Mouse (Mus musculus): ENCODE measurements around the gene Tgtp1. TPM values are rescaled to one million over a fixed set of nuclear protein-coding genes. Genes with fewer than 3 reads are reported as not detected.
"Not testable (repeated sequence)": the region's sequence is repeated elsewhere in the genome, so short reads cannot be mapped to it uniquely, and the experiment has no call there.

Gene Tgtp1
- 0.51 and 0.58 TPM in 2 replicates for polyA plus RNA-seq (2012; rRNA removed)

- not testable (repeated sequence) for H3K36me3 ChIP-seq (ENCODE audit: control insufficient read depth, insufficient read depth, low read length); H3K27ac ChIP-seq (ENCODE audit: control insufficient read depth, insufficient read depth, low read depth, low read length); H3K4me3 ChIP-seq (ENCODE audit: control insufficient read depth, low read depth, low read length); H3K4me1 ChIP-seq (ENCODE audit: control insufficient read depth, insufficient read depth, low read length); H3K27me3 ChIP-seq (ENCODE audit: control insufficient read depth, insufficient read depth, low read length)
Observed at GRCm38 (mm10) chr11:48994018-48994417, at the start of gene Tgtp1. Gene Tgtp1, minus strand, starts transcription at chr11:48994172.

GRCm38 (mm10) chr11:49012074-49012473, 18.1 kb upstream of the Tgtp1 start:
- not testable (repeated sequence) for H3K27ac ChIP-seq (ENCODE audit: control insufficient read depth, insufficient read depth, low read depth, low read length); H3K36me3 ChIP-seq (ENCODE audit: control insufficient read depth, insufficient read depth, low read length); H3K4me3 ChIP-seq (ENCODE audit: control insufficient read depth, low read depth, low read length); H3K4me1 ChIP-seq (ENCODE audit: control insufficient read depth, insufficient read depth, low read length); H3K27me3 ChIP-seq (ENCODE audit: control insufficient read depth, insufficient read depth, low read length)

- not testable (repeated sequence) for H3K4me3 ChIP-seq (ENCODE audit: control insufficient read depth, low read depth, low read length); H3K27me3 ChIP-seq (ENCODE audit: control insufficient read depth, insufficient read depth, low read length); H3K27ac ChIP-seq (ENCODE audit: control insufficient read depth, insufficient read depth, low read depth, low read length); H3K36me3 ChIP-seq (ENCODE audit: control insufficient read depth, insufficient read depth, low read length); H3K4me1 ChIP-seq (ENCODE audit: control insufficient read depth, insufficient read depth, low read length)
Observed at GRCm38 (mm10) chr11:49006785-49007184, 12.8 kb upstream of the Tgtp1 start.

- H3K4me1 ChIP-seq (ENCODE audit: control insufficient read depth, insufficient read depth, low read length); H3K36me3 ChIP-seq (ENCODE audit: control insufficient read depth, insufficient read depth, low read length); H3K27me3 ChIP-seq (ENCODE audit: control insufficient read depth, insufficient read depth, low read length); H3K27ac ChIP-seq (ENCODE audit: control insufficient read depth, insufficient read depth, low read depth, low read length); H3K4me3 ChIP-seq (ENCODE audit: control insufficient read depth, low read depth, low read length): not testable (repeated sequence)
Observed at GRCm38 (mm10) chr11:49006317-49006716, 12.3 kb upstream of the Tgtp1 start.

GRCm38 (mm10) chr11:49000411-49000810, 6.4 kb upstream of the Tgtp1 start:
- not testable (repeated sequence) for H3K36me3 ChIP-seq (ENCODE audit: control insufficient read depth, insufficient read depth, low read length); H3K27me3 ChIP-seq (ENCODE audit: control insufficient read depth, insufficient read depth, low read length); H3K27ac ChIP-seq (ENCODE audit: control insufficient read depth, insufficient read depth, low read depth, low read length); H3K4me3 ChIP-seq (ENCODE audit: control insufficient read depth, low read depth, low read length); H3K4me1 ChIP-seq (ENCODE audit: control insufficient read depth, insufficient read depth, low read length)

- H3K27ac ChIP-seq (ENCODE audit: control insufficient read depth, insufficient read depth, low read depth, low read length); H3K36me3 ChIP-seq (ENCODE audit: control insufficient read depth, insufficient read depth, low read length); H3K4me1 ChIP-seq (ENCODE audit: control insufficient read depth, insufficient read depth, low read length); H3K4me3 ChIP-seq (ENCODE audit: control insufficient read depth, low read depth, low read length); H3K27me3 ChIP-seq (ENCODE audit: control insufficient read depth, insufficient read depth, low read length): not testable (repeated sequence)
Observed at GRCm38 (mm10) chr11:48993296-48993695, 676 bp downstream of the Tgtp1 start.

- H3K4me1 ChIP-seq (ENCODE audit: control insufficient read depth, insufficient read depth, low read length); H3K27me3 ChIP-seq (ENCODE audit: control insufficient read depth, insufficient read depth, low read length); H3K36me3 ChIP-seq (ENCODE audit: control insufficient read depth, insufficient read depth, low read length); H3K4me3 ChIP-seq (ENCODE audit: control insufficient read depth, low read depth, low read length): not testable (repeated sequence)
- 0 out of 2 replicates have a peak within 1 kb of the TSS, but pooled peaks have one; percentile 29 for H3K27ac ChIP-seq (ENCODE audit: control insufficient read depth, insufficient read depth, low read depth, low read length)
Observed at GRCm38 (mm10) chr11:48991740-48992520, 2.0 kb downstream of the Tgtp1 start, which contains the start of gene Gm12185. Gene Gm12185, minus strand, starts transcription at chr11:48992226.

- not testable (repeated sequence) for H3K4me1 ChIP-seq (ENCODE audit: control insufficient read depth, insufficient read depth, low read length); H3K27ac ChIP-seq (ENCODE audit: control insufficient read depth, insufficient read depth, low read depth, low read length); H3K36me3 ChIP-seq (ENCODE audit: control insufficient read depth, insufficient read depth, low read length); H3K27me3 ChIP-seq (ENCODE audit: control insufficient read depth, insufficient read depth, low read length); H3K4me3 ChIP-seq (ENCODE audit: control insufficient read depth, low read depth, low read length)
Observed at GRCm38 (mm10) chr11:48989981-48990380, 4.0 kb downstream of the Tgtp1 start.

- H3K27me3 ChIP-seq (ENCODE audit: control insufficient read depth, insufficient read depth, low read length); H3K27ac ChIP-seq (ENCODE audit: control insufficient read depth, insufficient read depth, low read depth, low read length): not testable (repeated sequence)
Observed at GRCm38 (mm10) chr11:48988219-48988618, 5.8 kb downstream of the Tgtp1 start.

GRCm38 (mm10) chr11:48982848-48983247, 11.1 kb downstream of the Tgtp1 start:
- not testable (repeated sequence) for H3K4me3 ChIP-seq (ENCODE audit: control insufficient read depth, low read depth, low read length); H3K4me1 ChIP-seq (ENCODE audit: control insufficient read depth, insufficient read depth, low read length); H3K27me3 ChIP-seq (ENCODE audit: control insufficient read depth, insufficient read depth, low read length); H3K36me3 ChIP-seq (ENCODE audit: control insufficient read depth, insufficient read depth, low read length); H3K27ac ChIP-seq (ENCODE audit: control insufficient read depth, insufficient read depth, low read depth, low read length)

More at GRCm38 (mm10) chr11:48988219-48988618, 5.8 kb downstream of the Tgtp1 start:
- not testable (repeated sequence) for H3K4me3 ChIP-seq (ENCODE audit: control insufficient read depth, low read depth, low read length); H3K36me3 ChIP-seq (ENCODE audit: control insufficient read depth, insufficient read depth, low read length); H3K4me1 ChIP-seq (ENCODE audit: control insufficient read depth, insufficient read depth, low read length)

- not testable (repeated sequence) for H3K27ac ChIP-seq (ENCODE audit: control insufficient read depth, insufficient read depth, low read depth, low read length); H3K36me3 ChIP-seq (ENCODE audit: control insufficient read depth, insufficient read depth, low read length); H3K4me1 ChIP-seq (ENCODE audit: control insufficient read depth, insufficient read depth, low read length); H3K4me3 ChIP-seq (ENCODE audit: control insufficient read depth, low read depth, low read length); H3K27me3 ChIP-seq (ENCODE audit: control insufficient read depth, insufficient read depth, low read length)
Observed at GRCm38 (mm10) chr11:48980052-48980451, 13.9 kb downstream of the Tgtp1 start.

- H3K36me3 ChIP-seq (ENCODE audit: control insufficient read depth, insufficient read depth, low read length); H3K27ac ChIP-seq (ENCODE audit: control insufficient read depth, insufficient read depth, low read depth, low read length); H3K4me1 ChIP-seq (ENCODE audit: control insufficient read depth, insufficient read depth, low read length): not testable (repeated sequence)
Observed at GRCm38 (mm10) chr11:48979251-48979650, 14.7 kb downstream of the Tgtp1 start, which contains the start of gene 9930111J21Rik1. Gene 9930111J21Rik1, minus strand, starts transcription at chr11:48979398.

More at GRCm38 (mm10) chr11:48979251-48979650, 14.7 kb downstream of the Tgtp1 start, which contains the start of gene 9930111J21Rik1:
- not testable (repeated sequence) for H3K27me3 ChIP-seq (ENCODE audit: control insufficient read depth, insufficient read depth, low read length); H3K4me3 ChIP-seq (ENCODE audit: control insufficient read depth, low read depth, low read length)

All from testis, adult 2 months (tissue).